Mouse (Mus musculus) hindbrain, postnatal 0 days (tissue): Measurements from ENCODE around the gene Trir. TPM values are rescaled to one million over a fixed set of nuclear protein-coding genes. Genes with fewer than 3 reads are reported as not detected.
A peak's percentile ranks its signal among the peaks of the same experiment; 100 is the strongest.

Source experiments
- ATAC-seq: fragments of 200-750 bp; cut with Nextera tagmentation; 2 replicates; pipeline ENCODE4 v1.8.0; 2017; ENCODE audit warnings: mild to moderate bottlenecking, moderate TSS enrichment, moderate library complexity
- DNase-seq: peaks from one replicate; pipeline ENCODE4 v3.0.0-alpha.2; 2015; ENCODE audit warnings: low spot score
- H3K27ac ChIP-seq: fragments of 300-500 bp; sonication (generic); 2 replicates; pipeline ENCODE4 v1.5.1; 2014; ENCODE audit warnings: mild to moderate bottlenecking
- H3K27me3 ChIP-seq: fragments of 300-500 bp; sonication (generic); 2 replicates; pipeline ENCODE4 v1.6.1; 2014; ENCODE audit warnings: low read length, mixed read lengths; ENCODE audit not compliant: insufficient read depth
- H3K36me3 ChIP-seq: fragments of 300-500 bp; sonication (generic); 2 replicates; pipeline ENCODE4 v1.6.1; 2014; ENCODE audit warnings: low read length, mixed read lengths; ENCODE audit not compliant: insufficient read depth
- H3K4me1 ChIP-seq: fragments of 300-500 bp; sonication (generic); 2 replicates; pipeline ENCODE4 v1.6.1; 2014; ENCODE audit warnings: antibody characterized with exemption, low read length, mixed read lengths; ENCODE audit not compliant: insufficient read depth
- H3K4me2 ChIP-seq: fragments of 300-500 bp; sonication (generic); 2 replicates; pipeline ENCODE4 v1.6.1; 2014; ENCODE audit warnings: low read depth, mild to moderate bottlenecking, low read length, moderate library complexity, mixed read lengths
- H3K4me3 ChIP-seq: fragments of 300-500 bp; sonication (generic); 2 replicates; pipeline ENCODE4 v1.5.1; 2014; ENCODE audit warnings: low read length
- H3K9ac ChIP-seq: fragments of 300-500 bp; sonication (generic); replicated peaks from 2 replicates; pipeline ENCODE4 v1.6.1; 2014; ENCODE audit warnings: mild to moderate bottlenecking, low read length, moderate library complexity, mixed read lengths
- H3K9me3 ChIP-seq: fragments of 300-500 bp; sonication (generic); 2 replicates; pipeline ENCODE4 v1.6.1; 2016; ENCODE audit warnings: low read length, mixed read lengths
- CTCF ChIP-seq: IDR thresholded peaks from 2 replicates; pipeline ENCODE4 v1.5.1; 2016; ENCODE audit warnings: antibody characterized with exemption, control low read depth, low read depth
- WGBS: fragments of 180-500 bp; shearing (Covaris S2); extraction: QIAGEN DNeasy Blood & Tissue Kit; methylation state at CpG from one replicate; pipeline ENCODE4 v1.1.7; 2014; 5-methylcytosine and 5-hydroxymethylcytosine counted together
- polyA plus RNA-seq: library from polyadenylated mRNA; unstranded; fragments of >200 nt; fragmentation: Nextera tagmentation; extraction: Ambion mirVana; gene quantifications from 2 replicates; pipeline ENCODE4 v1.2.1, GENCODE M21; 2015
- total RNA-seq: library from RNA; depleted of rRNA; stranded (reverse); fragments of >200 nt; gene quantifications from 2 replicates; pipeline ENCODE4 v1.2.3, GENCODE M21; 2014

Gene Trir
- total and polyA plus RNA-seq, 2 experiments from 2014 or later: 146 to 220 TPM

GRCm38 (mm10) chr8:85071514-85072281, 45.1 kb downstream of the Trir start, which contains the start of gene Dhps:
Gene Dhps (plus strand): TSS chr8:85071757.
- H3K9ac ChIP-seq: peak within 1 kb of the TSS; percentile 88
- no peaks in the 10 kb centered on the region for H3K27me3 ChIP-seq
- ATAC-seq (peak; percentile 92), DNase-seq (peak; percentile 96)
- under 1% methylated on average over 65 of the region's 68 CpGs for WGBS
- no peaks in the 10 kb centered on the region for H3K9me3 ChIP-seq
- peaks cover 34% of the 10 kb centered on the region for H3K36me3 ChIP-seq
- peak within 1 kb of the TSS; percentile 91 for H3K4me3 ChIP-seq
- H3K4me1 ChIP-seq: 0 out of 2 replicates have a peak, but pooled peaks cover 6% of the 10 kb centered on the region
- peak within 1 kb of the TSS; percentile 94 for H3K27ac ChIP-seq
- peak; percentile 21; the same call in 1 of the 2 replicates for TF ChIP-seq CTCF
- peak within 1 kb of the TSS; percentile 85 for H3K4me2 ChIP-seq

GRCm38 (mm10) chr8:85072364-85072929, 45.8 kb downstream of the Trir start:
- whole genome bisulfite sequencing: 38% methylated on average over 9 of the region's 9 CpGs
- H3K27me3 ChIP-seq: no peaks in the 10 kb centered on the region
- 0 out of 2 replicates have a peak, but pooled peaks cover 6% of the 10 kb centered on the region for H3K4me1 ChIP-seq
- DNase-seq (no peak), ATAC-seq (no peak)
- no peak for TF ChIP-seq CTCF
- H3K27ac ChIP-seq: peak overlapping the region; percentile 94
- H3K4me2 ChIP-seq: peak overlapping the region; percentile 85
- H3K36me3 ChIP-seq: peaks cover 26% of the 10 kb centered on the region
- H3K9ac ChIP-seq: peak overlapping the region; percentile 88
- no peaks in the 10 kb centered on the region for H3K9me3 ChIP-seq
- peak overlapping the region; percentile 91 for H3K4me3 ChIP-seq

- no peak for TF ChIP-seq CTCF
- ATAC-seq (no peak), DNase-seq (no peak)
- H3K27ac ChIP-seq: no peak overlapping the region
- peak overlapping the region; percentile 85; the same call in 1 of the 2 replicates for H3K4me2 ChIP-seq
- peaks cover 24% of the 10 kb centered on the region for H3K36me3 ChIP-seq
- no peak overlapping the region for H3K9ac ChIP-seq
- H3K4me1 ChIP-seq: 0 out of 2 replicates have a peak, but pooled peaks cover 6% of the 10 kb centered on the region
- WGBS: 89% methylated on average over 15 of the region's 15 CpGs
- no peak overlapping the region for H3K4me3 ChIP-seq
- no peaks in the 10 kb centered on the region for H3K9me3 ChIP-seq
- no peaks in the 10 kb centered on the region for H3K27me3 ChIP-seq
These were observed 46.5 kb downstream of the Trir start for GRCm38 (mm10) chr8:85073041-85073612.

- H3K36me3 ChIP-seq: peaks cover 24% of the 10 kb centered on the region
- H3K4me3 ChIP-seq: no peak overlapping the region
- H3K9ac ChIP-seq: no peak overlapping the region
- no peak overlapping the region for H3K27ac ChIP-seq
- no peak for ATAC-seq
- no peak overlapping the region for H3K4me2 ChIP-seq
- no peaks in the 10 kb centered on the region for H3K27me3 ChIP-seq
- no peak for DNase-seq
- WGBS: 88% methylated on average over 10 of the region's 10 CpGs
- no peaks in the 10 kb centered on the region for H3K9me3 ChIP-seq
- 0 out of 2 replicates have a peak, but pooled peaks cover 6% of the 10 kb centered on the region for H3K4me1 ChIP-seq
- TF ChIP-seq CTCF: no peak
These were observed 47.5 kb downstream of the Trir start for GRCm38 (mm10) chr8:85074167-85074566.

- H3K36me3 ChIP-seq: peaks cover 24% of the 10 kb centered on the region
- ATAC-seq (no peak), DNase-seq (no peak)
- no peak for TF ChIP-seq CTCF
- peaks cover 9% of the 10 kb centered on the region; the same call in 1 of the 2 replicates for H3K4me1 ChIP-seq
- no peaks in the 10 kb centered on the region for H3K27me3 ChIP-seq
- H3K9ac ChIP-seq: no peak overlapping the region
- H3K9me3 ChIP-seq: no peaks in the 10 kb centered on the region
- no peak overlapping the region for H3K27ac ChIP-seq
- no peak overlapping the region for H3K4me3 ChIP-seq
- 93% methylated on average over 10 of the region's 10 CpGs for WGBS
- H3K4me2 ChIP-seq: no peak overlapping the region
These were observed 48.0 kb downstream of the Trir start for GRCm38 (mm10) chr8:85074617-85075016.

- Histone ChIP-seq H3K36me3 (peaks cover 24% of the 10 kb centered on the region), H3K4me2 (no peak overlapping the region), H3K9ac (no peak overlapping the region), H3K27me3 (no peaks in the 10 kb centered on the region), H3K4me3 (no peak overlapping the region), H3K9me3 (no peaks in the 10 kb centered on the region), H3K27ac (no peak overlapping the region), H3K4me1 (peaks cover 11% of the 10 kb centered on the region; the same call in 1 of the 2 replicates)
- whole genome bisulfite sequencing: 83% methylated on average over 9 of the region's 9 CpGs
- peak; percentile 65 for TF ChIP-seq CTCF
- peak; percentile 30 for DNase-seq
- ATAC-seq: no peak
These were observed 49.4 kb downstream of the Trir start for GRCm38 (mm10) chr8:85076001-85076400.
